Mouse (Mus musculus) large intestine, adult 2 months (tissue): Measurements from ENCODE around the gene Pigk. TPM values are rescaled to one million over a fixed set of nuclear protein-coding genes. Genes with fewer than 3 reads are reported as not detected.

Source experiments
- DNase-seq: peaks from one replicate; pipeline ENCODE4 v3.0.0-alpha.2; 2012; ENCODE audit warnings: low read depth, low spot score
- WGBS: fragments of 180-500 bp; shearing (Covaris S2); methylation state at CpG from one replicate; pipeline ENCODE4 v1.1.7; 2018; 5-methylcytosine and 5-hydroxymethylcytosine counted together
- polyA plus RNA-seq: library from polyadenylated mRNA; depleted of rRNA; stranded (reverse); fragments of >200 nt; gene quantifications from 2 replicates; pipeline ENCODE4 v1.2.3, GENCODE M21; 2012

Gene Pigk
- polyA plus RNA-seq, 1 experiment, result 7.5 TPM

DNA sequence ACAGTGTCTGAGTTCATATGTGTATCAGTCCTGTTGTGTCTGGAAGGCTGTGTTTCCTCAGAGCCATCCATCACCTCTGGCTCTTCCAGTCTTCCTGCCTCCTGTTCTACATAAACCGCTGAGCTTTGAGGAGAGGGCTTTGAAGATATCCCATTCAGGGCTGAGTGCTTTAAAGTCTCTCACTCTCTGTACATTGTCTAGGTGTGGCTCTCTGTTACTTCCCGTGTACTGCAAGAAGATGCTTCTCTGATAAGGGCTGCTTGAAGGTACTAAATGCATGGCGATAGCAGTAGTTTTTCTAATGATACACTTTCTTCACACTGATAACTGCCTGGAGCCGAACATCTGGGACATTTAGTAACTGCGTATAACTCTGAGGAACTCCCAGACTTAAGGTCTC is 242.1 kb downstream of the Pigk start:
- DNase-seq, result no peak
- 69% methylated on average over 5 of the region's 5 CpGs for WGBS

DNA sequence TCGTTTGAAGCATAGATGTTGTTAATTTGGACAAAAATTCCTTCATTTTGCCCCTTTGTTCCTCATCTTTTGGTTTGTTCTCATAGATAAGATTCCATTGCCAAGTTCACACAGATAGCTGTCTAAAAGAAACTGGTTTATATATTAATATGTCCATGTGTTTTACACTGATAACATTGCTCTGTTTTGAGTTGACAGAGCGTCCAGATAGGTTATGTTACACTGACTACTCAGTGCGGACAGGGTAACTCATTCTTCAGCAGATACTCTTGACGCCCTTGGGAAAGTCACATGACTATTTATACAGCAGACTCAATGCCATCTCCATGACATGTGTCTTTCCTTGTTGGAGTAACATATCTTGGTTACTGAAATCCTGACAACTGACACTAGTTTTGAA is 242.9 kb downstream of the Pigk start:
- WGBS, result 74% methylated on average over 4 of the region's 4 CpGs
- DNase-seq, result no peak

DNA sequence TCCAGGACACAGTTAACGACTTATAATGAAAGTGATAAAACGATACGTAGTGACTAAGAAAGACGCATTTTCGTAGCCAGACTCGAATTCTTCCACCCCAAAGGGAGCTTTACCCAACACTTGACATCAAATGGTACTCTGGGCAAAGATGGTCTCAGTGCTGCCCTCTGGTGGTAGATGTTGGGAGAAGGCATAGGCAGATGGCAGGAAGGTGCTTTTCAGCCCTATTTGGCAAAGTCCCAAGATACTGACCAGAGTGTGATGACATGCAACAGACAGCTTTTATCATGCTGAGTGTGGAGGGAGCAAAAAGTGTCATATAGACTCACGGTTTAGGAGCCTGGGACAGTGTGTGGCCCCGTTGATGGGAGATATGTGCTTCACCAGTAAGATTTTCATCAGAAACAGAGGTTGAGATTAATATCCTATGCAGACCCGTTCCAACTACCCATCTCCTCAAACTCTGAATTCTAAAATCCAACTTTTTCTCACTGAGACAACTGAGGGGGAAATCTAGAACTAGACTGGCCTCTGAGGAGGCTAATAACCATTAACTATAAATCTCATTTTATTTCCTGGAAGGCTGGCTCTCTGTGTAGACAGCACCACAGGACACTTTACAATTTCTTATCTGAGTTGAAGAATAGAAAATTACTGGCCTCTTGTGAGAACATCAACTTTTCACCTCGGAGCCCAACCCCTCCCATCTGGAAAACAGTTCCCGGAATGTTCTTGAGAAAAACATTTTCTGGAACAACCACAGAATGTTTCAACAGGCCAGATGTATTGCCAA is 244.7 kb downstream of the Pigk start:
- DNase-seq, result peak; percentile 4
- WGBS, result 69% methylated on average over 11 of the region's 11 CpGs

DNA sequence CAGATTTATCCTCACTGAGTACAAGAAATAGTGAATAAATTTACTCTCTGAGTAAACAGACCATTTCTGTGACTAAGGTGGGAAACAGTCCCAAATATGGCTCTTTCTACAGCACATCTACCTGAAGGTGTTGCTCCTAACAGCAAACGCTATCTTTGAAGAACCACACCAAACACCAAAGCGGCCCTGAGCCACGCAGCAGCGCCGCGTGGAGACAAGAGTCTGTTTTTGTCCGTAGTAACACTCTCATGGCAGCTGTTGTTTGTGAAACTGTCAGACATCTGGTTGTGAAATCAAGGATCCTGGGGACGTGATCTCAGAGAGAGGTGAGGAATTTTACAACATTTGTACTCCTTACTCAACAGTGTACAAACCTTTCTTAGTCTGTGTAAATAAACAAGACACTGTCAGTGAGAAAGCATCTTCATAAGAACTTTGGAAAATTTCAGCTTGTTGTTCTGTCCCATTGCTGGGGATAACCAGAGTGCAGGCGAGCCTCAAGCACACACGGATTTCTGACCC is 248.0 kb downstream of the Pigk start:
- no peak for DNase-seq
- 58% methylated on average over 10 of the region's 10 CpGs for WGBS

DNA sequence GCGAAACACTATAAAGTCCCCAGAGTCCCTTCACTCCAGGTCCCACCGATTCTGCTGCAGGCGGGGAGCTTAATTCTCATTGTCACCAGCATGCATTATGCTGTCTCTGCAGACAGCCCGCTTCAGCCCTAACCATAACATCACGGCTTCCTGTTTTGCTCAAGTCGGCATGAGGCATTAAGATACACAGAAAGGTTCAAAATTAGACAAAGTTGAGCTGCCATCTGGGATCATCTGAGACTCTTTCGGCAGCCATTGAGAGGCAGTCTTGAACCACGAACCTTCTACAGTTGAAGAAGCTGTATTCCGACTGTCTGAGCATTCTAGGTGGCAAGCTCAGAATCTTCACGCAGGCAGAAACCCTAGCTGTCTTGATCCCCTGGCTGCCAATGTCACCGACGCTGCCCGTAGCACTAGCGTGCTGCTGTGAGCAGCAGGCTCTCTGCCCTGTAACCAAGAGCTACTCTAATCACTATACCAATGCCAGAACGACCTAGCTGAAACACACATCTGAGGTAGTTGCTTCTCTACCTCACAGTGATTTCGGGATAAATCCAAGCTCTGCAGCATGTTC is 256.0 kb downstream of the Pigk start:
- DNase-seq, result no peak
- WGBS, result 67% methylated on average over 16 of the region's 16 CpGs

DNA sequence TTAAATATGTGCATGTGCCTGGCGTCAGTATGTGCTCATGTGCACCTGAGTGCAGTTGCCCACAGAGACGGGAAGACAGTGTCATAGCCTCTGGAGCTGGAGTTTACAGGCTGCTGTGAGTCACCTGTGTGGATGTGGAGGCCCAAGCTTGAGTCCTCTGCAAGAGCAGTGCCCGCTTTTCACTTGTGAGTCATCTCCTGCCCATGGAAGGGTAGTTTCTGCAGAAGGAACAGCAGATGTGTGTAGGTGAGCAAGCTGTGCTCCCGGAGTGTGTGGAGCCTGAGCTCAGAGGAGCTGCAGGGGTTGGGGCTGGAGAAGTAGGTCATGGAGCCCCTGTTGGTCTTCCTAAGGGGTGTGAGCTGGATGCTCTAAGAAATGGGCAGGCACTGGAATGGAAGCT is 257.5 kb downstream of the Pigk start:
- WGBS, result 72% methylated on average over 4 of the region's 4 CpGs
- no peak for DNase-seq

DNA sequence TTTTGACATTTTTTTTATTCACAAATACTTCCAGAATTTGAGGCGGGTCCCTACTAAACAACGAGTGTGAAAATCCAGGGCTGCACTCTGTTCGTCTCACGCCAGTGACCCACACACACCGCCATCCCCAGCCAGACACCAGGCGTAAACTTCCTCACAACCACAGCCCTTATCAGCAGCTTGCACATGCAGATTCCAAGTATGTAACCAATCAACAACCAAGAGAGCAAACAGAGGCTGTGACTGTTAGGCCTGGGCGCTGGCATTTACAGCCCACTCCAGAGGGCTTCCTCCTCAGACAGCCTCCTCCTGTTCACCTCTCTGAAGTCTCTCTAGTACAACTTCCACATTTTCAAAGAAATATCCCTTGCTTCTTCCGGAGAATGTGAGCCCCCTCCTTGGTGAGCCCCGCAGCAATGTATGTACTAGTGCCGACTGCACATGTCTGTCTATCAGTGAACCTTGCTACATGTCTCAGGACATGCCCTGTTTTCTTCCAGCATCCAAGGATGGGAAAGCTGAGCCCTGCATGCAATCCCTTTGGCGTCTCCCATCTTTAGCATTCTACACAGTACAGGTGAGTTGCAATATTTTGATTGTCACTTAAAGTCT is 265.7 kb downstream of the Pigk start:
- WGBS, result 32% methylated on average over 11 of the region's 11 CpGs
- no peak for DNase-seq

DNA sequence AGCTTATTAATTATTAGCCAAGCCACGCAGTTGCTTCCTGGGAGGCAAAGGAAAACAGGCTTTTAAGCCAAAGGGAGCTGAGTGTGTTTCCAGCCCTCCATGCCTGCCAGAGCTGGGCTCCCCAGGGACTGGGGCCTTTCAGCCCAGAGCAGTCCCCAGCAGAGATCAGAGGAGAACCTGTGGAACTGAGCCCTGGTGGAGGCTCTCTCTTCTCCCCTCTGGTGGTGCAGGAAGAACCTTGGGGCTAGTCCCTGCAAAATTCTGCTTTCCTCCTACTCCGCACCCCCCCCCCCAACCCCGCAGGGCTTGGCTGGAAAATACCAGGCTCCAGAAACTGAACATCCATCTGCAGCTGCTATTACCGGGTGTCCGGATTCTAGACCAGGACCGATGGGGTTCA is 266.5 kb downstream of the Pigk start:
- no peak for DNase-seq
- 17% methylated on average over 6 of the region's 6 CpGs for WGBS

DNA sequence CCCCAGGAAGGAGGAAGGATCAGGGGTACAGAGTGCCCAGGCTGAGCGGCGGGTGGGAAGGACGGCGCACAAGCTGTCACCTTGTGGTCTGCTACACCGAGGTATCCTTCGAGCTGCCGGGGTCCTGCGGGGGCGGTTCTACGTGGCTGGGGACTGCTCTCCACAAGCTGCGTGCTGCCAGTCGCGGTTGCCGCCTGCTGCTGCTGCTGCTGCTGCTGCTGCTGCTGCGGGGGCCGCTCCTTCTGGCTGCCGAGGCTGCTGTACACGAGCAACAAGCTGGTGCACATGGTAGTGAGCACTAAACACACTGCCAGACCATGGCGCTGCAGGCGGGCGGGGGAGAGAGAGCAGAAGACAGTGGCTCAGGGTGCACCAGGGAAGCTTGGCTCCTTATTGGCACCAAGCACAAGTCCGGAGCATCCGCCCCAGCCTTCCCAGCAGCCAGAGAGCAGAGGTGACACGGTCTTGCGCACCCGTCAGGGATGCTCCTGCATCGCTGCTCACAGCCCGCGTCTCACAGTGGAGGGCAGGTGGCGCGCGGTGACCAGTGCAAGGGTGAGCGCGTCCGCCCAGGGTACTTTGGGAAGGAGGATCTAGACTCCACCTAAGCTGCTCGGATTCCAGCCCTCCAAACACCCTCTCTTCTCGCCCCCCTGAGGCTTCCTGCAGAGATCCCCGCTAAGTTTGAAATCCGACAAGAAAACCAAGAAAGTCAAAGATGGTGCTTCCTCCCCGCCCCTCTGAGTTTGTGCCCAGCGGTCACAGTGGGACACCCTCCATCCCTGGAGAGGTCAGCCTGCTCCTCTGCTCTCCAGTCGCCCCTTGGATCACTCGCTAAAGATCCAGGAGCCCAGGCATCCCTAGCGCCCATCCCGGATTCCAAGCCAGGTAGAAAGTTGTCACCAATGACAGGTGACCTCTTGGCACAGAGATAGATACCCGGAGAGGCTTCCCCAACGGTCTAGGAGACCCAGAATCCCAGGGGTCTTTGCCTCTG is 267.4 kb downstream of the Pigk start:
- 3% methylated on average over 47 of the region's 47 CpGs for WGBS
- DNase-seq, result no peak

DNA sequence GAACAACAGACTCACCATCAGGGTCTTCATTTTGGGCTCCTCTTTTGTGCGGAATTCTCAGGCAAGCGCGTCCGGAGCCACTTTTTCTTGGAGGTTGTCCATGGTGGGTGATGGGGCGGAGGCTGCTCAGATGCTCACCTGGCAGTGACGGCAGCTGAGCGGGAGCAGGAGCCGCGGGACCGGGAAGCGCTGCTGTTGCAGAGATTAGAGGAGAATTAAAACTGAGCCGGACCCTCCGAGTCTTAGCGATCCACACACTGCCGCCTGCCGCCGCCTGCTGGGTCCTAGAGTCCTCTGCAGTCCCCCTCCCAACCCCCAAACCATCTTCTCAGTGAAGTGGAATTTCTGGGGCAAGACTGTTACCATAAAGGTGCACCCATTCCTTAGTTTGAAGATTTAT is 268.1 kb downstream of the Pigk start, which contains the start of gene St6galnac5:
Gene St6galnac5, minus strand, starts transcription at position 259 of the 400 bp plus-strand sequence.
- no peak for DNase-seq
- 3% methylated on average over 17 of the region's 17 CpGs for WGBS

DNA sequence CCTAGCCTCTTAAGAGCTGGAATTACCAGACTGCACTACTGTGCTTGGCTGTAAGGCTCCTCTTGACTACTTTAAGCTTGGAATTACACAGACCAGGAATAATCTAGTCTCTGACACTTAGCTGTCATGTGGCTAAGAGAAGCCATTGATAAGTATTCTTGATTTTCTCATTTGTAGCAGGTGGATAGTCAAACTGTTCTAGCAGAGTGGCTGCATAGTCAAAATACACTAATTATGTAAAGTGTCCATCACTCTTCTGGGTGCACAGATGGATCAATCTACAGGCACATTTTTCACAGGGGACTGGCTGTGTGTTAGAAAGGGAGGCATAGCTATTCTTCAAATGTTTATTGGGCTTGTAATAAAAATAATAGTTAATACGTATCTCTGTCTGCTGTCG is 276.9 kb downstream of the Pigk start:
- DNase-seq, result no peak
- WGBS, result 76% methylated on average over 2 of the region's 2 CpGs

DNA sequence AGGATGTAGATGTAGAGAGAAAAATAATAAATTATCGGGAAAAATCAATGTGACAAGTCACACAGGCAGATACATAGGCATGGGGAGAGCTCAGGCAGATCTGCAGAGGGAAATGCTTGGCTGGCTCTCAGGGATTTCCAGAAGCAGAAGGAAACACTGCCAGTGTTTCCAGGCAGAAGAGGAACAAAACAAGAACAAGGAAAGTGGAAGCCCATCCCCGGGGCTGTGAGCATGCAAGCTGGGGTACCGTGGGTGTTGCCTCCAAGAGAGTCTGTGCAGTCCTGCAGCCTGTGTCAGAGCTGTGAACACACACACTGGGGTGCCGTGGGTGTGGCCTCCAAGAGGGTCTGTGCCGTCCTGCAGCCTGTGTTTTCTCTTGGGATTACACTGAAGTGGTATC is 279.7 kb downstream of the Pigk start:
- DNase-seq, result no peak

DNA sequence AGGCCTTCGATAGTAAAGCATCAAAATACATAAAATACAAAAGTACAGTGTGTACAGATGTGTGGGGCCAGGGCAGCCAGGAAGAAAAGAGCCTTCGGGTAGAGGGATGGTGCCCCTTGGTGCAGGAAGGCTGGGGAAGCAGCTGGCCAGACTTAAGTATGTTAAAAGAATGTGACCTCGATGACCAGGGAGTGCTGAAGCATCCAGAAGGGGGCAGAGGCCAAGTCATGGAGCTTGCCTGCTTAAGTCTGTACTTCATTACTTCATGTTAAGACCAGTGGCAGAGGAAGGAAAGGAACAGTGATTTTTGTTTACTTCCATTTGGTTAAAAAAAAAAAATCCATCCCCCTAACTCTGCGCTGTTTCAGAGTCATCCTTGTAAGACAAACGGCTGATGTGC is 284.2 kb downstream of the Pigk start:
- WGBS, result 58% methylated on average over 5 of the region's 5 CpGs
- DNase-seq, result no peak

More for the DNA sequence above, 279.7 kb downstream of the Pigk start:
- WGBS, result 60% methylated on average over 5 of the region's 5 CpGs

DNA sequence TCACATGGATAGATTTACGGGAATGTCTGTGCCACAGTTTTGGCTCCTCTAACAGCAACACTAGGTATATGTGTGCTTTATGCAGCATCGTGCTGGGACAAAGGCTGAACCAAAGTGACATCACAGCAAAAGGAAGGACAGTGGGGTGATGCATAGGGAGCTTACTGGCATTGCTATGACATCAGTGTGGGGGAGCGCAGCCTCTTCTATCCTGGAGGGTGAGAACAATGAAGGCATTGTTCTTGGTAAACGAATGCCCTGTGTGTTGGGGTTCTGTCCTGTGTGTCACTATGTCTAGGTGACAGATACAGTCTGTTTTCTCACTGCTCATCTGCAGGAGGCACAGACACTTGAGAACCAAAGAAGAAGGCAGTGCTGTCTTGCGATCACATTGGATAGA is 285.0 kb downstream of the Pigk start:
- no peak for DNase-seq
- WGBS, result 66% methylated on average over 5 of the region's 5 CpGs

DNA sequence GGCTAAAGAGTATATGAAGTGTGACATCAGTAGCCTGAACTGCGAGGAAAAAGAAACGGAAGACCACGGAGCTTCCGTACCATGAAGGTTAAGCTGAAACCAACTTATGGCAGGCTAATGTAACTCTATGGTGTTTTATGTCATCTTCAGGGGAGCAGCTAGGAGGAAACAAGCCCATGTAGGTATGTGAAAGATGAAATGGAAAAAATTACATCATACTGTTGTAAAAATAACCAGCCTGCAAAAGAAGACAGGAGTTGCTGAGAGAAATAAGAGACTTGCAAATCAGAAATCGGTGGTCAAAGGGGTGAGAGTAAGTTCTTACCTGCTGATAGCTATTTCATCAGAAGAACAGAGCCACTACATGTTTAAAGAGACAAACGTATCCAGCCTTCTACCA is 293.0 kb downstream of the Pigk start:
- 81% methylated on average over 6 of the region's 6 CpGs for WGBS
- DNase-seq, result no peak

DNA sequence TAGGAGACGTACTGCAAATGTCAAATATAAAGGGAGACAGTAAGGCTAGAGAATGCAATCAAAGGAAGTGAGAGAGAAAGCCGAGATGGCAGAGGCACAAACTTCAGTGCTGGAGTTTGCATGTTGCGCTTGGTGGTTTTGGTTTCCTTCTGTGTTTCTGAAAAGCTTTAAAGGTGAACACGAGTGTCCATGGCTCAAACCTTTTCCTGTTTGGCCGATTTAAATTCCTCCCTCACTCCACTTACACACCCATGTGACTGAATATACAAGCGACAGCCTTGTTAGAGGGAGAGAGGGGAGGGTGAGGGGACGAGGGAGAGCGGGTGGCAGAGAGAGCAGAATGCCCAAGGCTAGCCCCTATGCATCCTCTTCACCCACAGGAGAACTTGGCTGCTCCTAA is 302.5 kb downstream of the Pigk start:
- DNase-seq, result no peak
- WGBS, result 51% methylated on average over 8 of the region's 8 CpGs

DNA sequence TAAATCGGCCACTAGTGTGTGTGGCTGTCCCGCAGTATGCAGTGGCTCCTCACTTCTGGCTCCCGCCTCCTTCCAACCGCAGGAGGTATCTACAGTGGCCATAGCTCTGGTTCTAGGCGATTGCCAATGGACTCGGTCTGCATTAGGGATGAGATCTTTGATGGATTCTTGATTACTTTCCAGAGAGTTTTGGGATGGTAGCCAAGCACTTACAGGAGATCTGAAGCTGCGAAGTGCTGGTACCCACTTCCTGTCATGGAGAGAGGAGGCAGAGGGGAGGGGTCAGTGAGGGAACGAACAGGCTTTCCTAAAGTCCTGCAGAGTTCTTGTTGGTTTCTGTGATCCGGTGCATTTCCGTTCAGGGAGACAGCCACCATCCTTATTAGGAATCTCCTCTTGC is 304.2 kb downstream of the Pigk start:
- WGBS, result 69% methylated on average over 10 of the region's 10 CpGs
- DNase-seq, result no peak

DNA sequence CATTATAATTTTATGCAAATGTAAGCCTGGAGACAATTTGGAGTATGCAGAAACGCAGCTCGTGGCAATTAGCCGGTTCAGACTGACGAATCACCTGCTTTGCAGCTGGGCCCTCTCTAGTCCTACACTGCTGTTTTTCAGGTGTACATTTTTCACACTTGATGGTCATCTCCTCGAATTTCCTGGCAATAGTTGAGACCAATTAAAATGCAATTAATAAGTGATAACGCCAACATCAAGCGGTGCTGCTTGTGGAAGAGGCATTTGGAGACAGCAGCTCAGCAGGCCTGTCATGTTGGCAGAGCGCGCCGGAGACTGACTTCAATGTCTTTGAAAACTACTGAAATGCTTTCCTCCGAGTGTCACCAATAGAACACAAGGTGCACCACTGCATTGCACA is 310.1 kb downstream of the Pigk start:
- no peak for DNase-seq
- 89% methylated on average over 11 of the region's 11 CpGs for WGBS
